Mouse (Mus musculus): ENCODE results near the gene Gm11634.
A peak's percentile ranks its signal among the peaks of the same experiment; 100 is the strongest.
"Not testable (repeated sequence)": the region's sequence is repeated elsewhere in the genome, so short reads cannot be mapped to it uniquely, and the experiment has no call there.

Gm11634 gene

GRCm38 (mm10) chr11:101616104-101616503 is 17.0 kb upstream of the Gm11634 start:
- DNase-seq: no peak

GRCm38 (mm10) chr11:101615380-101615779 is 16.3 kb upstream of the Gm11634 start:
- no peak for DNase-seq

- DNase-seq: no peak
These were observed 15.1 kb upstream of the Gm11634 start for GRCm38 (mm10) chr11:101614116-101614515.

GRCm38 (mm10) chr11:101613596-101613995 is 14.5 kb upstream of the Gm11634 start:
- no peak for DNase-seq

- DNase-seq: no peak
These were observed 11.4 kb upstream of the Gm11634 start for GRCm38 (mm10) chr11:101610445-101610844.

GRCm38 (mm10) chr11:101607134-101607533 is 8.1 kb upstream of the Gm11634 start:
- not testable (repeated sequence) for DNase-seq

GRCm38 (mm10) chr11:101604531-101605453 is 5.7 kb upstream of the Gm11634 start:
- peak; percentile 88 for DNase-seq

GRCm38 (mm10) chr11:101604116-101604515 is 5.1 kb upstream of the Gm11634 start:
- DNase-seq: no peak

- DNase-seq: peak; percentile 66
These were observed 3.4 kb upstream of the Gm11634 start for GRCm38 (mm10) chr11:101602491-101602890.

- no peak for DNase-seq
These were observed 8.9 kb downstream of the Gm11634 start for GRCm38 (mm10) chr11:101589989-101590624.

- DNase-seq: peak; percentile 65
These were observed 9.6 kb downstream of the Gm11634 start for GRCm38 (mm10) chr11:101589444-101589843.

- DNase-seq: no peak
These were observed 10.2 kb downstream of the Gm11634 start for GRCm38 (mm10) chr11:101588868-101589267.

GRCm38 (mm10) chr11:101587676-101588075 is 11.4 kb downstream of the Gm11634 start:
- DNase-seq: no peak

- no peak for DNase-seq
These were observed 13.3 kb downstream of the Gm11634 start for GRCm38 (mm10) chr11:101585805-101586204.

GRCm38 (mm10) chr11:101585031-101585430 is 14.0 kb downstream of the Gm11634 start:
- DNase-seq: not testable (repeated sequence)

GRCm38 (mm10) chr11:101583205-101583604 is 15.9 kb downstream of the Gm11634 start:
- no peak for DNase-seq

GRCm38 (mm10) chr11:101582054-101583035 is 16.7 kb downstream of the Gm11634 start, which contains the start of gene Tmem106a:
Gene Tmem106a (plus strand): TSS chr11:101582242.
- DNase-seq: peak; percentile 78

- DNase-seq: no peak
These were observed 17.8 kb downstream of the Gm11634 start for GRCm38 (mm10) chr11:101581081-101581764.

- DNase-seq: no peak
These were observed 22.9 kb downstream of the Gm11634 start for GRCm38 (mm10) chr11:101576116-101576515.

GRCm38 (mm10) chr11:101568421-101568820 is 30.6 kb downstream of the Gm11634 start:
- no peak for DNase-seq

- DNase-seq: peak; percentile 69
These were observed 36.7 kb downstream of the Gm11634 start for GRCm38 (mm10) chr11:101562391-101562790.

GRCm38 (mm10) chr11:101556954-101557353 is 42.1 kb downstream of the Gm11634 start:
- DNase-seq: no peak
